Mouse (Mus musculus) layer of hippocampus, adult 9-11 months (tissue): ENCODE results near the gene Fam207a.

Source experiments
- DNase-seq: peaks from one replicate; pipeline ENCODE4 v3.0.0; 2022

Gene Fam207a

DNA sequence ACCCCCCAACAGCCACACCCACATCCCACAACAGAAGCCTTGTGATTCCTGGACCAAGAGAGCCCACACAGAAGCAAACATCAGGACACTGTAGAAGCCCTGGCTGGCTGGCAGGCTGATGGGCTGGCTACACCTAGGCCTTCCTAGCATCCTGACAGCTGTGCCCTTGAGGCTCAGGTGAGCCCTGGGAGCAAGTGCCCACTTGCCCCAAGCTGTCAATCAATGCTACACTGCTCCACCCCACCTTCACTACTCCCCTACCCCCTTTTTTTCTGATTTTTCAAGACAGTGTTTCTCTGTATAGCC, 65.5 kb downstream of the Fam207a start:
- no peak for DNase-seq

DNA sequence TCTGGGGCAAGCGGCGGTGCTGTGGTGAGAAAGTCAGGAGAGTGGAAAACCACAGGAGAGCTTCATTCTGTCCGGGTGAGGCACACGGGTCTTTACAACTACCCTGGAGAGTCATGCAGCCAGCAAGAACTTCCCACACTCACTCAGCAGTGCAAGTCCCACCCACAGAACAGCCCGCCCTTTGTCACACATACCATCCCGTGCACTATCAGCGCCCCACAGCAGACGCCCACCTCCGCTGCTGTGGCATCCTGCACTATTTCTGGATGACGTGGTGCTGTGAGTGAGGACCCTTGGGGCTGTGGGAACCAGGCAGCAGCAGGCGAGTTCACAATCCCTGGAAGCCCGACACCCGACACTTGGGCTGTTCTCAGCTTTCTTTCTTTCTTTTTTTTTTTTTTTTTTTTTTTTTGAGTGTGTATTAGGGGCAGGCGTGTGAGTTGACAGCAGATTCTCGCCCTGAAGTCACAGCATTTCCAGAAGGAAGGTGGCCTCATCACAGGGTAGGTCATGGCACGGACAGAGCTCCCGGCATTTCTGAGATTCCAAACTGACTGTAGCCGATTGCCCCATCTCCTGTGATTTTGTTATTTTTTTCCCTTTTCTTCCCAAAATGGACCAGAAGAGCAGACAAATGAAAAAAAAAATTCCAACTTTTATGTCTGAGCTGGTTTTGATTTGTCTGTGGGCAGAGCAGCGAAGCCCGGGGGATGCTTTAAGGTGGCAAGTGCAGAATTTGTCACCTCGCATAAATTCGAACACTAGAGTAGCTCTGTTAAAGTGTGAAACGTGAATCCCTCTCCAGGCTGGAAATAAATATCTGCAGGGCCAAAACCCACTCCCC, 66.0 kb downstream of the Fam207a start:
- no peak for DNase-seq

DNA sequence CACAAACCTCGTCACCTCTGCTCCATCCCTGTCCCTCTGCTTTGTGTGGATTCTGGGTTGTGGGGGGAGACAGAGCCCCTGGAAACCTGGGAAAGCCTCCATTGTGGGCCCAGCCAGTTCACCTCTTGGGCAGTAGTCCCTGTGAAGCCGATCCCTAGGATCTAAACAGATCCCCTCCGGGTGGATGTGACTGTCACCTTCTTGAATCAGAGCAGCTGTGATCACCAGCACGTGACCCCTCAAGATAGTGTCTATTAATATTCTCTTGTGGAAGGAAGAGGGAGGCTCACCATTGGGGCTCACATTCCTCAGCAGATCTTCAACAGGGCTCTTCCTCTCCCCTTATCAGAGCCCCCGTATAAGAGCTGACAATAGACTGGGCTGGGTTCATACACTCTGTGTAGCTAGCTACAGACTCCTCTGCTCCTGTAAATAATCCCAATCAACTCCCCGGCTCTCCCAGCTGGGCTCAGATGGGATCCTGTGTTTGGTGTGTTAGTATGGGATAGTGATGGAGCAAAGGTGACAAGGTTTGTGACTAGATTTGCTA, 66.8 kb downstream of the Fam207a start:
- no peak for DNase-seq

DNA sequence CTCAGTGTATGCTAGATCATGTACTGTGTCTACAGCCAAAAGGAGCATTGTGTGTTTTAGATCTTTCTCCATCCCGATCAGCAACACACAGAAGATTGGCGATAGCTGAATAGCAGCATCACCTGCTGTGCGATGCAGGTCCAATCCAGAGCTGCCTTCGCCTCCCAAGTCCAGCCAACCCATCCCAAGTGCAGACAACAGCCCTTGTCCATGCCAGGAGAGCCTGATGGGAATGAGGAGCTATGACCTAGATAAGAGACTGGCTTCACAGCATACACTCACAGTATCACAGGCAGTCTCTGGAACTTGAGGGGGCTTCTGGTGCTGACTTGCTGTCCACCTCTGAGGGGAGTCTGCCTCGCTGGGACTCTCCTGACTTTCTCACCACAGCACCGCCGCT, 67.4 kb downstream of the Fam207a start:
- no peak for DNase-seq

DNA sequence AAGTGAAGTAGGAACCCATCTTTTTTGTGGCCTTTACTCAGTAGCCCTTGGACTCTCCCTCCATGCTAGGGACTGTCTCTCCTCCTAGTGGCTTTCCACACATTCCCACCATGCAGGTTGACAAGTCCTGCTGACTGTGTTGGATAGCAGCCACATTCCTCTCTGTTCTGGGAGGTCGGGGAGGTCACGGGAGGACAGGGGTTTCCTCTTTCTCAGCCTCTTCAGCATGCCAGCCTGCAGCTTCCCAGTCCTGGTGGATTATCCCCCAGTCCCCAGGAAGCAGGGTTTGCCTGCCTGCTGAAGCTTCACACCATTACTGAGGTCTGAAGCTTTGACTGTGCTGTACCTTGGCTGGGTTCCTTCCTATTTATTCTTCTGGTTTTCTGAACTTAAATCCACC, 67.8 kb downstream of the Fam207a start:
- no peak for DNase-seq

DNA sequence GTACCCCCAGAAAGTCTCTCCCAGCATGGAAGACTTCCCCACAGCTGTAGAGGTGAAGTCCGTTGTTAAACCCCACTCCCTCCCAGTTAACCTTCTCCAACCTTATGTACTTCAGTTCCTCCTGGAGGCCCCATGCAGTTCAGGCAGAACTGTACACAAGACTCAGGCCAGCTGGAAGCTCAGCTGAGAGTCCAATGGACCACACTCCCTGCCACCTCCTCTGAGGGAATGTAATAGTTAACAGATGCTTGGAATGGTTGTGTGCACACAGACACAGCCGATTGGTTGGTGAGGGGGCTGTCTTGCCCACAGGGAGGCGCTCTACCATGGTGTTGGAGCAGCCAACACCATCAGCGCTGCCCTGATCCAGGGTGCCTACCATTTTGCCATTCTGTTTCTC, 73.3 kb downstream of the Fam207a start:
- DNase-seq: no peak

DNA sequence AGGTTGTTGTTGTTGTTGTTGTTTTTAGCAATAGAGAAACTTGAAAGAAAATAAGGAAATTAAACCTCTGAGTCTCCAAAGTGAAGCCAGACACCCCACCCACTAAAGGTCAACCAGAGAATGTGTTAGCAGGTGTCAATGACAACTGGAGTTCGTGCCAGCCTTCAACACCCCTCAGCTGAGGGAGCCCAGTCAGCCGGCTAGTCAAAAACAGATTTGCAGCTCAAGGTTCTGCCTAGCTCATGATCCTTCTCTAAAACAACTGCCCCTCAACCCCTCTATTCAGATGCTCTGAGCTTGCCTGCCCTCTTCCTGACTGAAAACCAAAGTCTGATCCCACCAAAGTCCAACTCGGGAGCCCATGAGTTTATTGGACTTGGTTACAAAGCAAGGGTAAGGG, 73.8 kb downstream of the Fam207a start:
- no peak for DNase-seq

DNA sequence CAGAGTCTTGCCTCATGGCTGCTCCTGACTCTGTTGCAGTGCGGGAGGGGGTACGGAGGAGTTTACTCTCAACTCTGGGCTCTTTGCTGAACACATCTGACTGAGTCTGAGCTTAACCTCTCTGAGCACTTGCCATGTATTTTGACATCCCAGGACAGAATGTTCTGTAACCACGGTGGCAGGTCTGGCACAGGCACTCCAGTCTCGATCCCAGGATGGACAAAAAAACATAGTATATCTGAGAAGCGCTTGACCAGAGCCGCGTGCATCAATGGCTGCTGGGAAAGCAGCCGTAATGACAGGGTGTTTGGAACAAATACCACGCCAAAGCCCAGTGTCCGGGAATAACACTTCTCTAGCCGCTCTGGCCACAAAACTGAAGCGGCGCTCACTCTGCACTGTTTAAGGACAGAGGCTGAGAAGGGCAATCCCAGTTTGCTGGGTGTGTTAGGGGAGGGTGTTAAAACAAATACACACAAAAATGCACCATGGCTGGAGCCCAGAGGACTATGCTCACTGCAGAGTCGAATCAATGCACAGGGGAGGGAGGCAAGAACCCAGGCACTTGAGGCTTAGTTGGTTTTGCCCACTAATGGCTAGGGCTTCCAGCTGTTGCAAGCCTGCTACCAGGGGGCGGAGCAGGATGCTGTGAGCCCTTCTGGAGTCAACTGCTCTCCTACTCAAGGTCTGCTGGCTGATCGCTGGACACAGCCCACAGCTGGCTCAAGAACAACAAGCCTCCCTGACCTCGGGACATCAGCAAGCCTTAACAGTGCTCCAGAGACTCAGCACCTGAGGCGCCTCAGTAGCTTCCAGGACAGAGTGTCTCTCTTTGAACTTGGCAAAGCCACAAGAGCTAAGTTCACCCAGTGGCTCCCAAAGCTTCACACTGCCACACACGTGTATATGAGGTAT, 74.5 kb downstream of the Fam207a start:
- DNase-seq: no peak

DNA sequence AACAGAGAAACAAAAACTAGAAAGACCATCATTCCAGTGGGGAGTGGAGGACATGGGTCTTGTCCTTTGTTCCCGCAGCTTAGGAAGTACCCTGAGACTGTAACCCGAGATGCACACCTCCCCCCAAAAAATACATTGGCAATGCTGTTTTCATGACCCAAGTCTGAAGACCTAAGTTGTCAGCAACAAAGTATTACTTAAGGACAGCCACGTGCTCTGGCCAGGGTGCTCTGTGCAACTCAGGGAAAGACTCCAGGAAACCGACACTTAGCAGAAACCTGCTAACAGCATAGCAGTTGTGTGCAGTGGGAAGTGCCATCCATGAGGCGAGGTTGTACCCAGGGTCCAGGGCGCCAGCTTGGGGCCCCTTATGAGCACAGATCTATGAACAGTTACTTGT, 75.3 kb downstream of the Fam207a start:
- DNase-seq: no peak

DNA sequence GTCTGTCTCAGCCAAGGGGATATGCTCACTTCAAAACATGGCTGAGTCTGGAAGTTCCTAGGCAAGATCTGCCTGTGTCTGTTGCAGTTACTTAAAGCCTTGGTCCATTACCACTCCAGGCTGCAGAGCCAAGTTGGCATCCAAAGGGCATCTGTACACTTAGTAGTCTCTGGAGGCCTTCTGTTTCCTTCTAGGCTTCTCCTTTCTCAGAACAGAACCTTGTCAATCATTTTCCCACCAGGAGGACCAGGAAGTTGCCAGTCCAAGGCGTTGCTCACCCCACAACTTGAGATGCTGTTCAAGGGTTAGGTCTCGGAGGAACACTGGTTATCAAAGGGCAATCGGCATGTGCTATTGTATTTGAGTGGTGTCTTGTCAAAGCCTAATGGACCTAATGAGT, 76.6 kb downstream of the Fam207a start:
- DNase-seq: no peak

DNA sequence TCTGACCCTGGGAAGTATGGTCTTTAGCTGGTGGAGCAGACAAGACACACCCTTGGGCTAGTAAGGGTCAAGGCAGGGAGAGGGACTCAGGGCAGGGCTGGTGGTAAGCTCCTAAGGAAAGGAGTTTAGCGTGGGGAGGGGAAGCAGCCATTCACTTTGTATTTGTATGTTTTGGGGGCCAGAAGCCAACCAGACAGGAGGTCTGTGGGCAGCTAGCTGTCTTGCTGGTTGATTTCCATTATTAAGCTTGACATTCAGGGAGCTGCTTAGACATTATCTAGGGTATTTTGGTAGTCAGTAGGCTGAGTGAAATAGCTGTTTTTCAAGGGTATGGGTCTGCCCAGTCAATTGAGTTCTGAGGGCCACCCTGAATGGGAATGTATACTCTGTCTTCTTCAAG, 77.6 kb downstream of the Fam207a start:
- DNase-seq: no peak
